Mouse (Mus musculus): ENCODE measurements around the gene Icos. TPM values are rescaled to one million over a fixed set of nuclear protein-coding genes. Genes with fewer than 3 reads are reported as not detected.

The Icos gene
- polyA plus RNA-seq (2016; fragmentation: Nextera tagmentation; extraction: Ambion mirVana): 0.05 and 0.09 TPM in 2 replicates

DNA sequence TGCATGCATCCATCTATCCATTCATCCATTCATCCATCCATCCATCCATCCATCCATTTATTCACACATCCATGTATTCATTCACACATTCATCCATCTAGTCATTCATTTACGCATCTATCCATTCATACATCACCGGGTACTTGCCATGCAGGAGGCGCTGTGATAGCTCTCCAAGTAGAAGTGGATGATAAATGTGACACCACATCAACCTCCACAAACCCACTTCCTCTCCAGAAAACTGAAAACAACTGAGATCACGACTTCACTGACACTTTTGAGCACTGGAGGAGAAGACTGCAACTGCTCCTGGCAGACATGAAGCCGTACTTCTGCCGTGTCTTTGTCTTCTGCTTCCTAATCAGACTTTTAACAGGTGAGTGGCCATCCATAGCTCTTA, at the start of gene Icos:
Gene Icos, plus strand, starts transcription at position 287 of the 400 bp plus-strand sequence.
- H3K9me3 ChIP-seq: no peaks in the 10 kb centered on the region
- WGBS: 78% methylated on average over 6 of the region's 6 CpGs
- no peak for DNase-seq (ENCODE audit: low spot score)
- H3K27ac ChIP-seq: no peak within 1 kb of the TSS
- H3K27me3 ChIP-seq (ENCODE audit: insufficient read depth, poor library complexity, severe bottlenecking): no peaks in the 10 kb centered on the region
- peaks cover 4% of the 10 kb centered on the region; the same call in 1 of the 2 replicates for H3K4me1 ChIP-seq
- no peak within 1 kb of the TSS for H3K4me3 ChIP-seq
- H3K36me3 ChIP-seq: no peaks in the 10 kb centered on the region

DNA sequence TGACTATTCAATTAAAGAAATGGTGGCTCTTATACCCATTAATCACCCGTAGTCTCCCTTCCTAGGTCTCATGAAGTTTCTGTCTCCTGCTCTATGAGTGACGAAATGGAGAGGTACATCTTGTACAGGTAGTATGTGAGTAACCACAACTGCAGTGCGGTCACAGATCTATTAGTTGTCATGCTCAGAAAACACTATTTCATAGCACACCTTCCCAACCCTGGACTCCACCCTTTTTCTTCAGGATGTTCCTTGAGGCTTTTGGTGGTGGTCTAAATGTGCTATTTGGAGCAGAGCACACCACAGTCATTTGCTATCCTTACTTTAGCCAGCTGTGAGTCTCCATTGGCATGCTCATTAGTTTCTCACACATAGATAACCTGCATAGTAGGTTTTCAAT, 48.7 kb upstream of the Icos start:
- 86% methylated on average over 3 of the region's 3 CpGs for WGBS
- H3K4me3 ChIP-seq: no peak overlapping the region
- H3K4me1 ChIP-seq: no peaks in the 10 kb centered on the region
- no peaks in the 10 kb centered on the region for H3K27me3 ChIP-seq (ENCODE audit: insufficient read depth, poor library complexity, severe bottlenecking)
- DNase-seq (ENCODE audit: low spot score): no peak
- H3K9me3 ChIP-seq: no peaks in the 10 kb centered on the region
- no peak overlapping the region for H3K27ac ChIP-seq
- no peaks in the 10 kb centered on the region for H3K36me3 ChIP-seq

DNA sequence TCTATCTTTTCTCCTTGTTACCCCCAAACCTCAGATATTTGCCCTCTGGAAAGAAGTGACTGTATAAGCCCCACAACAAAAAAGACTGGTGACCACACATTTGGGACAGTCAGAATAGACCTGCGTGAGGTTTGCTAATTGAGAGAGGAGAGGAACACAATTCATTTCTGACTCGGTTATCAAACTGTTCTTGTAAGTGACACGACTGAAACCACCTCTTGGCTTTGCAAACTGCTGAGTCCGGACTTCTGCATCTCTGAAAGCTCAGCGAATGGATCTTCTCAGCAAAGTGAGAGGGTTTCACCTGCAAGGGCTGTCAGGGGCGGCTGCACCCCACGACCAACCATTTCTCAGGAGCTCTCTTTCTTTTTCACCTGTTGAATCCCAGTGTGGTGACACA, 47.3 kb upstream of the Icos start:
- no peak for DNase-seq (ENCODE audit: low spot score)
- WGBS: 75% methylated on average over 7 of the region's 7 CpGs
- no peaks in the 10 kb centered on the region for H3K36me3 ChIP-seq
- H3K4me3 ChIP-seq: no peak overlapping the region
- H3K4me1 ChIP-seq: no peaks in the 10 kb centered on the region
- H3K27ac ChIP-seq: no peak overlapping the region
- H3K27me3 ChIP-seq (ENCODE audit: insufficient read depth, poor library complexity, severe bottlenecking): no peaks in the 10 kb centered on the region
- no peaks in the 10 kb centered on the region for H3K9me3 ChIP-seq

DNA sequence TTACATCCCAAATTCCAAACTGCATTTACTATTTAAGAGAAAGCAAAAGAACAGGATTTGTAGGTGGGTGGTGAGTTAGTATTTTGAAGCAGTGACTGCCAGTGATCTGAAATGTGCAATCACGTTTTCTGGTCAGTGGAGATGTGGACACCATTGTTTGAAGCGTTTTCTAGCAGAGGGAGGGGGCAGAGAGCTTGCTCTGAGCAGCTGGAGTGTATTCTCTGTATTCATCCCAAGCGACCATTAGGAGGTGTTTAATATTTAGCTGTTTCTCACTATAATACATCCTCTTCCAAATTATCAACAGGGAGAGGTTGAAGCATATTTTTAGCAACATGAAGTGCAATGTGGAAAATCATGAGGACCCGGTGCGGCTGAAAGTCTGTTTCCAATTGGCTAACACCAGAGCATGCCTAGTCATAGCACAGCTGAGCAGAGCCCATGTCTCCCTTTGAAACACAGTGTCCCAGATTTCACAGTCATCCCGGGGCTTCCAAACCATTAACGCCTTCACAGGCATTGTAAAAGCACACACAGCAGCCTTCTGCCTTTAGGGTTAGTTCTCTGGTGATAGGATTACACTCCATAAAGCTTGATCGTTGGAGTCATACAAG, 41.7 kb upstream of the Icos start:
- H3K4me3 ChIP-seq: no peak overlapping the region
- no peaks in the 10 kb centered on the region for H3K9me3 ChIP-seq
- H3K27ac ChIP-seq: no peak overlapping the region
- H3K27me3 ChIP-seq (ENCODE audit: insufficient read depth, poor library complexity, severe bottlenecking): no peaks in the 10 kb centered on the region
- no peaks in the 10 kb centered on the region for H3K36me3 ChIP-seq
- no peaks in the 10 kb centered on the region for H3K4me1 ChIP-seq
- 59% methylated on average over 8 of the region's 8 CpGs for WGBS
- DNase-seq (ENCODE audit: low spot score): no peak

DNA sequence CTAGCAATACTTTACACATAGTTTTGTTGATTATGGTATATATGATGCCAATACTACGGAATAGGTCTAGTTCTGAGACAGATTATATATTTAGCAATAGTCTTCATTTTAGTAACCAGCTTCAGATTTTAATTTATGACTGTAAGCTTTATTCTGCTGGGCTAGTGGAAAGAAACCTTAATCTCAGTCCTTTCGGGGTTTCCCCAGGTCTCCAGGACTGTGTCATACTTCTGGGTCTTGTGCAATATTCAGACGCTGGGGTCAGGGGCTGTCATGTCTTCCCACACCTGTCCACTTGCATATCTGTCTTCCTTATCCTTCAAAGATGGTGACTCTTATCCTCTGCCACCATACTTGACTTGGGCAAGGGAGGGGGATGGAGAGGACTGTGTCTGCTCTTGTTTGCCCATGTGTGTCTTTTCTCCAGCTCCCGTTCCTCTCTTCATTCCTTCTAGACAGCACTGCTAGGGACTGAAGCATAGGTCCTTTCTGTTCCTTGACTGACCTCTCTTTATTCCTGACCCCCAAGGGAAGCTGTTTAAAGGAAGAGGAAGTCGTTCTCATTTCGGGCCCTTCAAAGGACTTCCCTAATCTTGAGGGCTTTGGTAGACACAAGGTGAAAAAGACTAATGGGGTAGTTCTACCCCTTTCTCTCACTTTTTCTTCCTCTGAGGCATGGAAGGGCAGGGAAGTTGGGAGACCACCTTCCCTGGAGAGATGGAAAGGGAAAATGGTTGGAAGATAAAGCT, 40.6 kb upstream of the Icos start:
- Histone ChIP-seq H3K9me3 (no peaks in the 10 kb centered on the region), H3K4me1 (no peaks in the 10 kb centered on the region), H3K27me3 (ENCODE audit: insufficient read depth, poor library complexity, severe bottlenecking) (no peaks in the 10 kb centered on the region), H3K4me3 (no peak overlapping the region), H3K27ac (no peak overlapping the region), H3K36me3 (no peaks in the 10 kb centered on the region)
- DNase-seq (ENCODE audit: low spot score): no peak
- 75% methylated on average over 6 of the region's 6 CpGs for WGBS

DNA sequence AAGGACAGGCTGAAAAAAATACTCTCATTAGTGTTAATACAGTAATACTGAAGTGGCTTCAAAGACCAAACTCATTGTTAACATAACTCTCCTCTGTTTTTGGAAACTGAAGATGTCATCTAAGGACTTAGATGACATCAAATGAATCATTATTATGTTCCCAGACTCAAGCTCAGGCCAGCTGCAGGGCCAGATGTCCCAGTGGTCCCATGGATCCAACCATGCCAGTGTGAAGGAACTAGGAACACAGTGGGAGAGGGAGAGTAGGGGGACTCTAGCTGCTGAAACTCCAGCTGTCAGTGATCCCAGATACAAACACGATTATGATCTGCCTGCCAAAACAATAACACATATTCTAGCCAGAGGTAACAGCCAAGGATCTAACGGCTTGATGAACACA, 39.5 kb upstream of the Icos start:
- H3K4me3 ChIP-seq: no peak overlapping the region
- H3K36me3 ChIP-seq: no peaks in the 10 kb centered on the region
- no peak overlapping the region for H3K27ac ChIP-seq
- H3K27me3 ChIP-seq (ENCODE audit: insufficient read depth, poor library complexity, severe bottlenecking): no peaks in the 10 kb centered on the region
- no peaks in the 10 kb centered on the region for H3K9me3 ChIP-seq
- 75% methylated on average over 2 of the region's 2 CpGs for WGBS
- no peaks in the 10 kb centered on the region for H3K4me1 ChIP-seq
- no peak for DNase-seq (ENCODE audit: low spot score)

DNA sequence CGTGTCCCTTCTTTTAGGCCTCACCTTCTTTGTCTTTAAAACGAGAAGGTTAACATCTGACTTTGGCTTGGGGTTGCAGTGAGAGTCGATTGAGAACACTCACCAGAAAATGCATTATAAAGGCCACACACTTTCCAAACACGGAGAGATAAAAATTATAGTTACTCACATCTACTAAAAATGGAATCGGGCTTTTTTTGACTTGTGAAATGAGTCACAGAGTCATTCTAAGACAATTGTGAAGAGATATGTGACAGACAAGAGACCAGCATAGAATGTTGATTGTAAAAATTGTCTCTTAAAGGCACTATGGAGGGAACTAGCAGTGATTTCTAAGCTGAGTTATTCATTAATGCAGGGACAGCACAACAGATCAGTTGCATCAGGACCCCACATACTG, 38.8 kb upstream of the Icos start:
- no peaks in the 10 kb centered on the region for H3K4me1 ChIP-seq
- no peak overlapping the region for H3K4me3 ChIP-seq
- H3K9me3 ChIP-seq: no peaks in the 10 kb centered on the region
- H3K27me3 ChIP-seq (ENCODE audit: insufficient read depth, poor library complexity, severe bottlenecking): no peaks in the 10 kb centered on the region
- no peak for DNase-seq (ENCODE audit: low spot score)
- no peaks in the 10 kb centered on the region for H3K36me3 ChIP-seq
- WGBS: 78% methylated on average over 5 of the region's 5 CpGs
- H3K27ac ChIP-seq: no peak overlapping the region

DNA sequence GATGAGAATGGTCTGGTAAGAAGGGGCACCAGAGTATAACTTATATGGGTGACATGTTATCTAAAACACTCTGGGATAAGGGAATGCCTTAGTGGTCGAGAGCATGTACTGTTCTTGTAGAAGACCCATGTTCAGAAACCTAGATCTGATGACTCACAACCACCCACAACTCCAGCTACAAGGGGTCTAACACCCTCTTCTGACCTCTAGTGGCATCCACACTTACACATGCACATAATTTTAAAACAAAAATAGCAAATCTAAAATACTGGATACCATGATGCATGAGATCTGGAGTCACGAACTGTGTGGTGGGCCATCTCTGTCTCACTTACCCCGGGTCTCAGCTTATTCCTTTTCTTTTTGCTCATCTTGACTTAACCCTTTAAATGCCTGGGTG, 37.7 kb upstream of the Icos start:
- Histone ChIP-seq H3K36me3 (no peaks in the 10 kb centered on the region), H3K9me3 (no peaks in the 10 kb centered on the region), H3K4me3 (no peak overlapping the region), H3K4me1 (no peaks in the 10 kb centered on the region), H3K27me3 (ENCODE audit: insufficient read depth, poor library complexity, severe bottlenecking) (no peaks in the 10 kb centered on the region), H3K27ac (no peak overlapping the region)
- 84% methylated on average over 3 of the region's 3 CpGs for WGBS
- DNase-seq (ENCODE audit: low spot score): no peak

DNA sequence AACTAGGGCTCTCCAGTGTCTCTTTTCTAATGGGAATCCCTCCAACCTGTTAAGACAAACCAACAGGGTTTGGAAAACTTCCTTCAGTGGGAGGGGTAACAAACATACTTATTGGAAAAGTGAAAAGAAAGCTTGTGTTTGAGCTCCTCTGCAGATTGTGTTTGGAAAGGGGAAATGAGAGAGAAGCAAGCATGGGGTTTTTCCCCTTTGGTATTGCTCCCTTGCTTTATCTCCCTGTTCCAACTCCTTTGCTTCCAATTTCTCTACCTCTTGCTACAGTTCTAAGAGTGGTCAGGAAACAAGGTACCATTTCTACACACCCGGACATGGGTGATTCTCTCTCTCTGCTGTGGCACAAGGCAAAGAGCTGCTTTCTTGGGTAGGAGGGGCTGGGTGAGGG, 37.1 kb upstream of the Icos start:
- no peaks in the 10 kb centered on the region; the same call in 1 of the 2 replicates for H3K4me1 ChIP-seq
- H3K9me3 ChIP-seq: no peaks in the 10 kb centered on the region
- DNase-seq (ENCODE audit: low spot score): no peak
- no peaks in the 10 kb centered on the region for H3K27me3 ChIP-seq (ENCODE audit: insufficient read depth, poor library complexity, severe bottlenecking)
- no peaks in the 10 kb centered on the region for H3K36me3 ChIP-seq
- H3K4me3 ChIP-seq: no peak overlapping the region
- H3K27ac ChIP-seq: no peak overlapping the region
- WGBS: 89% methylated on average over 1 of the region's 1 CpGs

DNA sequence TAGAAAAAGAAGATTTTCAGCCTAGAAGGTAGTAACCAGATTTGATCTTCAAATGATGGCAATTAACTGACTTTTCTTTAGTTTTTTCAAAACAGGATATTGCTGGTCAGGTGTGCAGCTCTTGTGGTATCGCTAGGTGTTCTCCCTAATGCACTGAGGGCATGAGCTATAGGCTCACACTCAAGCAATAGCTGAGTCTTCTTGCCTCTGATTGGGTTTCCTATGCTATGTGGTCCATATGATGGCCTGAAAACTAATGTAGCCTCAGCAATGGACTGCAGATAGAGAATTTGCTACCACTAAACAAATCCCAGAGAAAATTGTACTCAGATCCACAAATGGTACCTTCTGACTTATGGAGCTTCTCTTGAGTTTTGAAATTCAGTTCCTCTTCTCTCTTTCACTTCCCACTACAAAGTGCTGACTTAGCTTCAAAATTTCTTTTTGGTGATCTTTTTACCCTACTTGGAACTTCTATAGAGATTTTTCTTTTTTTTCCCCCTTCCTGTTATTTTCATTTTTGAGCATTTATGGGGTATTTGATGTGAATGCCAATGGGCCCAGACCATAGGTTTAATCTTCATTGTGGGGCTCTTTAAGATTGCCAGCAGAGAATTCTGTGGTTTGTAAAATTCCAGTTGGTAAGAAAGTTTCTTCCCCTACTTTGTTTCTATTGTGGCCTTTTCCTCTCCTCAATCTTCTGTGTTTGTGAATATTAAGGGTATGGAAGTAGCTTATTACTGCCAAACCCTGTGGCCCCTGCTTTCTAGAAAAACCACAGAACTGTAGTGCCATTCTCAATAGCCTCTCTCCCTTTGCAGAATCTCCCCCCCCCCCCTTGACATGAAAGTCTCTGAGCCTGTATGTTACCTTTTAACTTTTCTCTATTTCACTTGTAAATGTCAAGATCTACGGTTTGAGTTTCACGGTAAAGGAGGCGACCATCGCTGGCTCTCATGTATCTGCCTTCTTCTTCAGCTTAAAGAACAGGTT, 36.4 kb upstream of the Icos start:
- Histone ChIP-seq H3K36me3 (no peaks in the 10 kb centered on the region), H3K4me3 (no peak overlapping the region), H3K9me3 (no peaks in the 10 kb centered on the region), H3K4me1 (peaks cover 3% of the 10 kb centered on the region; the same call in 1 of the 2 replicates), H3K27ac (no peak overlapping the region), H3K27me3 (ENCODE audit: insufficient read depth, poor library complexity, severe bottlenecking) (no peaks in the 10 kb centered on the region)
- no peak for DNase-seq (ENCODE audit: low spot score)
- WGBS: 90% methylated on average over 5 of the region's 5 CpGs

DNA sequence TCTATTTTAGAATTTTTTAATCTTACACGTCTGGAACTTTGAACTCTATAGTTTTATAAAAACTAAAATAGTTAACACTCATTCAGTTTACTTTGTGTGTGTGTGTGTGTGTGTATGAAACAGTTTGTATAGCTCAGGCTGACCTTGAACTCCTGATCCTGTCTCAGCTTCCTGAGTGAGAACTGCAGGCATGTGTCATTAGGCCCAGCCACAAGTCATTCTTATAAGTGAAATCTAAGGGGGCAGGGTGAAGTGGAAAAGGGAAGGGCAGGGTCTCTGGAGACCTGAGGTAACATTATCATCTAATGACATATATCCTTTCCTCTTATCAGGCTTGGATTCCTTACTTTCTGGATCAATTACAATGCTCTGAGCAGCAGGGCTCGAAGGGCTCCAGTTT, 34.8 kb upstream of the Icos start:
- H3K4me3 ChIP-seq: no peak overlapping the region
- no peaks in the 10 kb centered on the region for H3K27me3 ChIP-seq (ENCODE audit: insufficient read depth, poor library complexity, severe bottlenecking)
- H3K27ac ChIP-seq: no peak overlapping the region
- DNase-seq (ENCODE audit: low spot score): no peak
- WGBS: 71% methylated on average over 2 of the region's 2 CpGs
- no peaks in the 10 kb centered on the region for H3K9me3 ChIP-seq
- no peaks in the 10 kb centered on the region for H3K36me3 ChIP-seq
- H3K4me1 ChIP-seq: peaks cover 3% of the 10 kb centered on the region; the same call in 1 of the 2 replicates

DNA sequence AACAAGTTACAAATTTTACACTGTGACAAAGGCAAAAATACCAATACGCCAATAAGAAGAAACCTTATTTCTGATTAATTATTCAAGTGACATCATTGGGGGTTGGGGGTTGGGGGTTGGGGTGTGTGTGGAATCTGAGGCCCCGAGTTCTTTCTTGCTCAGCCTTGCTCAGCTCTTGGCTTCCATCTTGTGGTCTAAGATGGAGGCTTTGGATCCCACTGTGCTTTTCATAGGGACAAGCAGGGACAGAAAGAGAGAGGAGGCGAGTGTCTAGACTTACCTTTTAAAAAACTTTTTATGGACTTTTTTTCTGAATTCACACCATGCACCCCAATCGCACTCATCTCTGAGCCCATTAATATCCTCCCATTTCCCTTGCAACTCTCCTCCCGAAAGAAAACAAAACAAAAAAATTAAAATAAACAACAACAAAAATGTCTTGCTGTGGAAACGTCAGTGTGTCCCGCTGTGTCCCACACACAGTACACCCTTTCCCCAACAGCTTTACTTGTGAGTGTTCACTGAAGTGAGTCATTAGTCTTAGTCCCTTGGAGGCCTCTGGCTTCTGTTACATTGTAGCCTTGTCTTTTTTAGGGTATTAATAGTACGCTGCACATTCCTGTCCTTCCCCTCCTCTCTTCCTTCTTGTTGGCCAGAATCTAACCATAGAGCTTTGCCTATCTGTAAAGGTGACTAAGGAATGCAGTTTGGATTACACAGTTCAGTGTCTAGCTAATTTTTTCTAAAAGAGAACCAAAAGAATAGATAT, 31.9 kb upstream of the Icos start:
- H3K4me1 ChIP-seq: peaks cover 3% of the 10 kb centered on the region; the same call in 1 of the 2 replicates
- WGBS: 74% methylated on average over 8 of the region's 8 CpGs
- no peak overlapping the region for H3K4me3 ChIP-seq
- no peaks in the 10 kb centered on the region for H3K9me3 ChIP-seq
- no peak for DNase-seq (ENCODE audit: low spot score)
- no peaks in the 10 kb centered on the region for H3K27me3 ChIP-seq (ENCODE audit: insufficient read depth, poor library complexity, severe bottlenecking)
- H3K36me3 ChIP-seq: no peaks in the 10 kb centered on the region
- peak overlapping the region; percentile 56; the same call in 1 of the 2 replicates for H3K27ac ChIP-seq
